10 mouse cellular contexts compared by ENCODE assay signal in the genomic region with DNA sequence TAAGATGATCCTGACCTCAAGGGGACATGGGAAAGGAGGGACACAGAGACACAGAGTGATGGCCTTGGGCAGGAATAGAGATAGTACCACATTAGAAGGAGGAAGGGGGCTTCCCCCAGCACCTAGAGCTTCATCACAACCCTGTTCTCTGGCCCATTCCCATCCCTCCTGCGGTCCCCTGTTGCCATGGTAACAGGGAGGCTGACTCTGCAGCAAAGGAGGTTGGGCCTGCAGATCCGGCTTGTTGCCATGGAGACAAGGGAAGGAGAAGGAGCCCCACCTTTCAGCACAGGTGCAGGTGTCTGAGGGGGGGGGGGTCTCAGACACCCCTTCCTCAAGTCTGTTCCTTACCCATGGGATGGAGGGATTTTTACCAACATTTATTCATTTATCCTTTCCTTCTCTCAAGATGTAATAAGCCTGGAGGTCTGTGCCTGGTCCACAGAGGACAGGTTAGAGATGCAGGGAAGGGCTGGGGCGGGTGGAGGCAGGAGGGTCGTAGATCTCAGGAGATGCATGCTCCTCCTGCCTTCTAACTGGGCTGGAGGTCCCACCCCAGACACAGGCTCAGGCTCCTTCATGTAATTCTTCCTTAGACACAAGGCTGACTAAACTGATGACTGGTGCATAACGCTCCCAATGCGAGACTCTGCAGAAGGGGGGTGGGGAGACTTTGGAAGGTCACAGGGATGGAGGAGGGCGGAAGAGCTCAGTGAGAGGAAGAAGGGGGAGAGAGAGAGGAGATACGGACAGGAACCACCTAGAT. TPM values are rescaled to one million over a fixed set of nuclear protein-coding genes. Genes with fewer than 3 reads are reported as not detected.
A peak's percentile ranks its signal among the peaks of the same experiment; 100 is the strongest.
DNase-seq lines count a peak whose midpoint lies in the region; ATAC-seq and TF ChIP-seq lines count a peak whose summit lies in the region.
"Had no signal": no experiment of that assay in that cellular context is flagged by ENCODE, and none has a peak within 500 bp of the region (broad histone marks: within the 10 kb centered on the region; RNA-seq: fewer than 3 reads in every experiment).

No protein-coding gene starts in this region.

- peak overlapping the region; percentile 99 for H3K27ac ChIP-seq in hindbrain, embryonic 14.5 days
- H3K27ac ChIP-seq in midbrain, embryonic 13.5 days: peak overlapping the region; percentile 98
- H3K27ac ChIP-seq: embryonic facial prominence, embryonic 12.5 days had no signal

- peaks cover 93% of the 10 kb centered on the region for H3K27me3 ChIP-seq in E14TG2a.4 (ENCODE audit: insufficient read depth, low read length)
- no peaks in the 10 kb centered on the region; the same call in 1 of the 2 replicates for H3K27me3 ChIP-seq in hindbrain, embryonic 14.5 days (ENCODE audit: control insufficient read depth, insufficient read depth, low read length)
- peaks cover 36% of the 10 kb centered on the region for H3K27me3 ChIP-seq in midbrain, embryonic 13.5 days

- H3K9me3 ChIP-seq in E14TG2a.4 (ENCODE audit: low read length): no peaks in the 10 kb centered on the region
- no peaks in the 10 kb centered on the region for H3K9me3 ChIP-seq in hindbrain, embryonic 14.5 days (ENCODE audit: control insufficient read depth, low read length)
- H3K9me3 ChIP-seq in midbrain, embryonic 13.5 days: no peaks in the 10 kb centered on the region
- H3K9me3 ChIP-seq: embryonic facial prominence, embryonic 12.5 days; megakaryocyte, embryonic 14.5 days had no signal

- peak overlapping the region; percentile 65 for H3K4me2 ChIP-seq in hindbrain, embryonic 14.5 days (replicated peaks)
- H3K4me2 ChIP-seq in midbrain, embryonic 13.5 days (replicated peaks): peak overlapping the region; percentile 83

- peak overlapping the region; percentile 66 for H3K9ac ChIP-seq in hindbrain, embryonic 14.5 days
- H3K9ac ChIP-seq in midbrain, embryonic 13.5 days (replicated peaks): peak overlapping the region; percentile 65
- H3K9ac ChIP-seq: embryonic facial prominence, embryonic 12.5 days had no signal

- H3K4me3 ChIP-seq in E14TG2a.4 (replicated peaks; ENCODE audit: low read length): peak overlapping the region; percentile 17; the same call in 1 of the 2 replicates
- peak overlapping the region; percentile 24 for H3K4me3 ChIP-seq in hindbrain, embryonic 14.5 days (replicated peaks; ENCODE audit: low read length)
- peak overlapping the region; percentile 32 for H3K4me3 ChIP-seq in midbrain, embryonic 13.5 days (replicated peaks)
- H3K4me3 ChIP-seq: embryonic facial prominence, embryonic 12.5 days had no signal

- peak; percentile 47 for ATAC-seq in hindbrain, embryonic 14.5 days (ENCODE audit: low FRiP score)
- ATAC-seq in midbrain, embryonic 13.5 days: peak; percentile 41

- peak; percentile 90 for DNase-seq in cerebellum, adult 9-11 months
- peak; percentile 86 for DNase-seq in hindbrain, embryonic 14.5 days (ENCODE audit: low spot score)
- no peak for DNase-seq in urinary bladder, adult 18-20 months (ENCODE audit: low spot score in 2 of 2)
- no peak for DNase-seq in thymus, postnatal 25 days
- DNase-seq in ovary, adult 18-20 months (ENCODE audit: low spot score): no peak
- no peak for DNase-seq in gastrocnemius, adult 8-10 months (ENCODE audit: low spot score in 2 of 2)

- TF ChIP-seq CTCF in E14TG2a.4 (conservative IDR thresholded peaks at IDR 0.05; ENCODE audit: low read length): no peak

- H3K36me3 ChIP-seq in E14TG2a.4 (ENCODE audit: insufficient read depth, low read length): no peaks in the 10 kb centered on the region
- peaks cover 23% of the 10 kb centered on the region for H3K36me3 ChIP-seq in hindbrain, embryonic 14.5 days (replicated peaks; ENCODE audit: control insufficient read depth, insufficient read depth)
- peaks cover 14% of the 10 kb centered on the region for H3K36me3 ChIP-seq in midbrain, embryonic 13.5 days

- 6% methylated on average over 8 of the region's 8 CpGs for WGBS in hindbrain, embryonic 14.5 days
- 4% methylated on average over 8 of the region's 8 CpGs for WGBS in midbrain, embryonic 13.5 days

- peaks cover 90% of the 10 kb centered on the region for H3K4me1 ChIP-seq in E14TG2a.4 (replicated peaks; ENCODE audit: low read depth, low read length)
- H3K4me1 ChIP-seq in hindbrain, embryonic 14.5 days (replicated peaks; ENCODE audit: control insufficient read depth, insufficient read depth, low read length): peaks cover 65% of the 10 kb centered on the region
- peaks cover 83% of the 10 kb centered on the region for H3K4me1 ChIP-seq in midbrain, embryonic 13.5 days (replicated peaks)

RNA-seq across cellular contexts. Expression of a gene that starts 2.0 kb away (rescaled TPM):
- polyA plus RNA-seq in hindbrain, embryonic 14.5 days (2014; fragmentation: Nextera tagmentation; extraction: Ambion mirVana): 404 and 524 TPM in 2 replicates
- 189 and 195 TPM in 2 replicates for polyA plus RNA-seq in midbrain, embryonic 13.5 days (2015; fragmentation: Nextera tagmentation; extraction: Ambion mirVana)
- total RNA-seq in gastrocnemius, adult 8-10 months (2022): under 1 TPM; 0.25 to 0.58 (median 0.46) TPM

RNA-seq across cellular contexts. Expression of a gene that starts 35.2 kb away (rescaled TPM):
- 331 and 332 TPM in 2 replicates for polyA plus RNA-seq in hindbrain, embryonic 14.5 days (2014; fragmentation: Nextera tagmentation; extraction: Ambion mirVana)
- polyA plus RNA-seq in midbrain, embryonic 13.5 days (2015; fragmentation: Nextera tagmentation; extraction: Ambion mirVana): 171 and 176 TPM in 2 replicates
- 100 to 1,000 TPM; 255 to 297 (median 267) TPM for total RNA-seq in gastrocnemius, adult 8-10 months (2022)

Comparison
In these comparisons a context has a peak if more than half of its experiments do, and no peak if none do; other contexts are left out.
1. DNase-seq: peak in cerebellum, adult 9-11 months (single experiment) and hindbrain, embryonic 14.5 days (single experiment); none in urinary bladder, adult 18-20 months (0 of 2), thymus, postnatal 25 days (single experiment), ovary, adult 18-20 months (single experiment) and gastrocnemius, adult 8-10 months (0 of 2).
2. Peak in every context shown above with its lines, with median percentiles within 50 percentile points of each other: H3K4me3 ChIP-seq.